Comparison of ENCODE assay signal across 21 mouse cellular contexts in genomic region chr11:44775549-44775948, GRCm38 (mm10).
"Had no signal": no experiment of that assay in that cellular context is flagged by ENCODE, and none has a peak within 500 bp of the region (broad histone marks: within the 10 kb centered on the region; RNA-seq: fewer than 3 reads in every experiment).

No protein-coding gene starts in this region.

- H3K4me2 ChIP-seq: liver, embryonic 13.5 days; liver, embryonic 15.5 days; lung, embryonic 14.5 days; midbrain, embryonic 12.5 days; neural tube, embryonic 13.5 days; neural tube, embryonic 15.5 days; stomach, embryonic 15.5 days had no signal

- H3K36me3 ChIP-seq: liver, embryonic 13.5 days; liver, embryonic 15.5 days; midbrain, embryonic 10.5 days; midbrain, embryonic 12.5 days; neural tube, embryonic 13.5 days; neural tube, embryonic 15.5 days; stomach, embryonic 15.5 days had no signal

- ATAC-seq: midbrain, embryonic 16.5 days had no signal

- H3K9me3 ChIP-seq: liver, embryonic 13.5 days; liver, embryonic 15.5 days; midbrain, embryonic 10.5 days; midbrain, embryonic 12.5 days; neural tube, embryonic 13.5 days; neural tube, embryonic 15.5 days; stomach, embryonic 15.5 days had no signal

- H3K4me1 ChIP-seq: liver, embryonic 13.5 days; liver, embryonic 15.5 days; stomach, embryonic 15.5 days had no signal

- DNase-seq: liver, embryonic 13.5 days; lung, adult 18-20 months; lung, embryonic 14.5 days; lung, postnatal 10 days; lung, postnatal 4 days; midbrain, embryonic 14.5 days; right cerebral cortex, postnatal 25 days; right cerebral cortex, postnatal 4 days; spleen, adult 18-20 months; thymus, adult 2 months; thymus, postnatal 25 days; thymus, postnatal 4 days had no signal

- H3K27ac ChIP-seq: liver, embryonic 13.5 days; liver, embryonic 15.5 days; midbrain, embryonic 10.5 days; midbrain, embryonic 12.5 days; neural tube, embryonic 13.5 days; neural tube, embryonic 15.5 days; stomach, embryonic 15.5 days; stomach, postnatal 0 days had no signal

- H3K27me3 ChIP-seq: liver, embryonic 13.5 days; liver, embryonic 15.5 days; neural tube, embryonic 13.5 days; neural tube, embryonic 15.5 days; stomach, embryonic 15.5 days had no signal

- H3K4me3 ChIP-seq: liver, embryonic 13.5 days; liver, embryonic 15.5 days; midbrain, embryonic 10.5 days; midbrain, embryonic 12.5 days; myocyte; neural tube, embryonic 13.5 days; neural tube, embryonic 15.5 days; stomach, embryonic 15.5 days had no signal

- H3K9ac ChIP-seq: liver, embryonic 13.5 days; liver, embryonic 15.5 days; lung, embryonic 14.5 days; midbrain, embryonic 12.5 days; neural tube, embryonic 13.5 days; neural tube, embryonic 15.5 days; stomach, embryonic 15.5 days had no signal
